Mouse (Mus musculus): ENCODE results near the gene Leo1. TPM values are rescaled to one million over a fixed set of nuclear protein-coding genes. Genes with fewer than 3 reads are reported as not detected.

Leo1 gene
- polyA plus RNA-seq, 1 experiment from 2014 or later: 41.4 TPM

- WGBS: 88% methylated on average over 9 of the region's 9 CpGs
- no peaks in the 10 kb centered on the region for H3K27me3 ChIP-seq
These were observed 53.2 kb downstream of the Leo1 start for GRCm38 (mm10) chr9:75494407-75495005.

GRCm38 (mm10) chr9:75495945-75496344, 54.6 kb downstream of the Leo1 start:
- Histone ChIP-seq H3K4me3 (no peak overlapping the region), H3K36me3 (peaks cover 37% of the 10 kb centered on the region), H3K9ac (no peak overlapping the region), H3K9me3 (no peaks in the 10 kb centered on the region), H3K27me3 (no peaks in the 10 kb centered on the region), H3K4me1 (replicated peaks) (no peaks in the 10 kb centered on the region), H3K27ac (replicated peaks) (no peak overlapping the region), H3K4me2 (no peak overlapping the region)
- WGBS: 83% methylated on average over 10 of the region's 10 CpGs
- ATAC-seq (ENCODE audit: low read depth): no peak

More at GRCm38 (mm10) chr9:75494407-75495005, 53.2 kb downstream of the Leo1 start:
- Histone ChIP-seq H3K4me3 (no peak overlapping the region), H3K4me1 (replicated peaks) (no peaks in the 10 kb centered on the region), H3K4me2 (no peak overlapping the region), H3K36me3 (peaks cover 29% of the 10 kb centered on the region), H3K9me3 (no peaks in the 10 kb centered on the region), H3K9ac (no peak overlapping the region), H3K27ac (replicated peaks) (no peak overlapping the region)
- ATAC-seq (ENCODE audit: low read depth): no peak

- Histone ChIP-seq H3K9ac (no peak overlapping the region), H3K9me3 (no peaks in the 10 kb centered on the region), H3K27ac (replicated peaks) (no peak overlapping the region), H3K4me2 (no peak overlapping the region), H3K36me3 (peaks cover 59% of the 10 kb centered on the region), H3K4me1 (replicated peaks) (no peaks in the 10 kb centered on the region), H3K27me3 (no peaks in the 10 kb centered on the region), H3K4me3 (no peak overlapping the region)
- ATAC-seq (ENCODE audit: low read depth): no peak
- 95% methylated on average over 7 of the region's 7 CpGs for WGBS
These were observed 57.2 kb downstream of the Leo1 start for GRCm38 (mm10) chr9:75498571-75498970.

GRCm38 (mm10) chr9:75504311-75504710, 63.0 kb downstream of the Leo1 start:
- H3K9me3 ChIP-seq: no peaks in the 10 kb centered on the region
- no peak overlapping the region for H3K4me2 ChIP-seq
- H3K36me3 ChIP-seq: peaks cover 75% of the 10 kb centered on the region
- 94% methylated on average over 6 of the region's 6 CpGs for WGBS
- no peak overlapping the region for H3K27ac ChIP-seq (replicated peaks)
- H3K4me1 ChIP-seq (replicated peaks): no peaks in the 10 kb centered on the region
- ATAC-seq (ENCODE audit: low read depth): no peak
- H3K9ac ChIP-seq: no peak overlapping the region
- H3K4me3 ChIP-seq: no peak overlapping the region
- H3K27me3 ChIP-seq: no peaks in the 10 kb centered on the region

- Histone ChIP-seq H3K9me3 (no peaks in the 10 kb centered on the region), H3K4me1 (replicated peaks) (peaks cover 4% of the 10 kb centered on the region; the same call in 1 of the 2 replicates), H3K36me3 (peaks cover 57% of the 10 kb centered on the region), H3K27me3 (no peaks in the 10 kb centered on the region), H3K4me2 (no peak overlapping the region), H3K27ac (replicated peaks) (peak overlapping the region; percentile 63), H3K4me3 (no peak overlapping the region), H3K9ac (no peak overlapping the region)
- WGBS: 77% methylated on average over 8 of the region's 8 CpGs
- ATAC-seq (ENCODE audit: low read depth): peak; percentile 66
These were observed 70.1 kb downstream of the Leo1 start for GRCm38 (mm10) chr9:75511236-75511939.

GRCm38 (mm10) chr9:75515464-75516113, 74.3 kb downstream of the Leo1 start:
- H3K4me3 ChIP-seq: no peak overlapping the region
- H3K4me2 ChIP-seq: no peak overlapping the region
- ATAC-seq (ENCODE audit: low read depth): peak; percentile 85
- 66% methylated on average over 12 of the region's 12 CpGs for WGBS
- no peak overlapping the region for H3K27ac ChIP-seq (replicated peaks)
- peaks cover 4% of the 10 kb centered on the region; the same call in 1 of the 2 replicates for H3K4me1 ChIP-seq (replicated peaks)
- peaks cover 28% of the 10 kb centered on the region for H3K36me3 ChIP-seq
- H3K9ac ChIP-seq: no peak overlapping the region
- H3K27me3 ChIP-seq: no peaks in the 10 kb centered on the region
- no peaks in the 10 kb centered on the region for H3K9me3 ChIP-seq

Other genes with a start within 250 kb of the Leo1 start
- gene Myo5c, start 209.5 kb upstream of the Leo1 start, polyA plus RNA-seq (2015; fragmentation: Nextera tagmentation; extraction: Ambion mirVana): 0.45 TPM in 2 replicates
- gene Gnb5, start 135.2 kb upstream of the Leo1 start, polyA plus RNA-seq (2015; fragmentation: Nextera tagmentation; extraction: Ambion mirVana): 60.7 and 63.7 TPM in 2 replicates
- not detected in 2 replicates for gene Bcl2l10, start 93.8 kb upstream of the Leo1 start, polyA plus RNA-seq (2015; fragmentation: Nextera tagmentation; extraction: Ambion mirVana)
- 168 and 170 TPM in 2 replicates for gene Mapk6, start 31.5 kb upstream of the Leo1 start, polyA plus RNA-seq (2015; fragmentation: Nextera tagmentation; extraction: Ambion mirVana)
- gene Tmod3, start 118.1 kb downstream of the Leo1 start, polyA plus RNA-seq (2015; fragmentation: Nextera tagmentation; extraction: Ambion mirVana): 73.8 and 91.2 TPM in 2 replicates
- 171 and 178 TPM in 2 replicates for gene Tmod2, start 169.8 kb downstream of the Leo1 start, polyA plus RNA-seq (2015; fragmentation: Nextera tagmentation; extraction: Ambion mirVana)
- 26.9 and 27.0 TPM in 2 replicates for gene Lysmd2, start 184.2 kb downstream of the Leo1 start, polyA plus RNA-seq (2015; fragmentation: Nextera tagmentation; extraction: Ambion mirVana)
- gene Scg3, start 242.5 kb downstream of the Leo1 start, polyA plus RNA-seq (2015; fragmentation: Nextera tagmentation; extraction: Ambion mirVana): 132 and 137 TPM in 2 replicates